Mouse (Mus musculus) hematopoietic multipotent progenitor cell, adult 10-12 weeks (in vitro differentiated cells): Measurements from ENCODE around the gene Trp53tg5. TPM values are rescaled to one million over a fixed set of nuclear protein-coding genes. Genes with fewer than 3 reads are reported as not detected.

Experiments used
- polyA plus RNA-seq: library from polyadenylated mRNA; stranded (reverse); fragments of >175 nt; gene quantifications from 2 replicates; pipeline ENCODE4 v1.2.3, GENCODE M21; 2012; ENCODE audit warnings: low replicate concordance

Gene Trp53tg5
- not detected in 2 replicates for polyA plus RNA-seq

DNA sequence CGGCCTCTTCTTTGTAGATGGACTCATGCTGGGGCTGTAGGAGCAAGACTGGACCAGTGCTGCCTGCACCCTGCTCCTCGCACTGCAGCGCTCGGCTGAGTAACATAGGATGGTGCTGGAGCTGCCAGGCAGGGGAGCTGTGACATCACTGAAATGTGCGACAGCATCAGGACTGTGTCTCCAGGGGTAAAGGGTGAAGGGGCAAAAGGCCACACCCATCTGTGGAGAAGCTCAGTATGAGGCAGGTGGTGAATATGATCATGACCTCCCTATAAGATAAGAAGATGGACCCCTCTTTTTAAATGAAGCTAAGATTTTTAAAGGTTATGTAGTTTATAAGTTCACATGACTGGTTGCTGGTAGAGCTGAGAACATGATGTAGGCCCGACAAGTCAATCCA lies at the start of gene Trp53tg5:
Gene Trp53tg5, minus strand, starts transcription at position 101 of the 400 bp plus-strand sequence.

DNA sequence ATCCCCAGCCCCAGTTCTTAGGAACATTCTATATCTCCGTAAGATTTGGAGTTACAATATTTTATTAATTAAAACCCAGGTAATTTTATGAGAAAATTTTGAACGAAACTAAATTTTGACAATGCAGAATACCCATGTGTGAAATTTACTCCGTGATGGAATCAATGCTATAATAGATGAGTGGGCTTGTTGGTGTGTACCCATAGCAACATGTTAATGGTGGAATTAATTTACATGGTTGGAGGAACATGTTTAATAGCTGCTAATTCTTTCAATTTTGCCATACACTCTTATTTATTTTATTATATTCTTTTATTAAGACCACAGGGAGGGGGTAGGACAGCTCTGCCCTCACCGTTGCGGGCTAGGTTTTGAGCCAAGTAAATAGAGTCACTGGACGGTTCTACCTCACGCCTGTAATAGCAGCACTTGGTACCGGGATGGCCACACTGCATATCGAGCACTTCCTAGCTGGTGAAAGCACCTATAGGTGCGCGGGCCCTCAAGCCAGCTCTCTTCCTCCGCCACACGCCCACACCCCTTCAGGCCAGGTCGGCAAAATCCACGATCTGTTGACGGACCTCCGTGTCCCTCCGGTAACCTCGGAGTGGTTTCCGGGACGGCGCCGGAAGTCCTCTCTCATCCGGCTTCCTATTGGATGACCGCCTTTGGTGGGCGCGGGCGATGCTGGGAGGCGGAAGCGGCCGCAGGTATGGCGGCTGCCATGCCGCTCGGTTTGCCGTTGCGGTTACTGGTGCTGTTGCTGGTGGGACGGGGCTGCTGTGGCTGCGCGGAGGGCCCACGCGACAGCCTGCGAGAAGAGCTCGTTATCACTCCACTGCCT lies 23.5 kb upstream of the Trp53tg5 start, which contains the start of gene Pigt:
Gene Pigt, plus strand, starts transcription at position 674 of the 844 bp plus-strand sequence.

DNA sequence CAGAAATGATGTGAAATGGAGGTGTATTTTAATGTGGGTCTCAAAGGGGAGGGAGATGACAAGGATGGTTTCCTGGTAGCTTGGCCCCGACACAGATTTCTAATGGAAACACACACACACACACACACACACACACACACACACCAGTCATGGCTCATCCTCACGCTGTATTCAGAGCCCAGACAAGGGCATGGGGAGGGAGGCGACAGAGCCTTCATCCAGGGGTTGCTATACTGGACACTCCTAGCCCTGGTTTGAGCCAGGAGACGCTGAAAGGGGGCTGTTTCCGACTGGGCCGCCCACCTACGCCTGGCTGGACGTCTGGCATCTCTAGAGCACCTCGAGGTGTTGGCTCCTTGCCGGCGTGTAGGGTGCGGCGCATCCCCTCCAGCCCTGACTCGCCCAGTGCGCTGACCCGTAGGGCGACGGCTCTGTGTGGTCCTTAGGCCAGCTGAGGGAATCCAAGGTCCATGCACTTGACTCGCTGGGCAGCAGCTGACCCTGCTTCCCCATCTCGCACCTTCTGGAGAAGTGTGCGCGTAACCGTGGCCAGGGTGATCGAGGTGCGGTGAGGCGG lies 12.2 kb upstream of the Trp53tg5 start, which contains the start of gene Dbndd2:
Gene Dbndd2, plus strand, starts transcription at position 426 of the 577 bp plus-strand sequence.

DNA sequence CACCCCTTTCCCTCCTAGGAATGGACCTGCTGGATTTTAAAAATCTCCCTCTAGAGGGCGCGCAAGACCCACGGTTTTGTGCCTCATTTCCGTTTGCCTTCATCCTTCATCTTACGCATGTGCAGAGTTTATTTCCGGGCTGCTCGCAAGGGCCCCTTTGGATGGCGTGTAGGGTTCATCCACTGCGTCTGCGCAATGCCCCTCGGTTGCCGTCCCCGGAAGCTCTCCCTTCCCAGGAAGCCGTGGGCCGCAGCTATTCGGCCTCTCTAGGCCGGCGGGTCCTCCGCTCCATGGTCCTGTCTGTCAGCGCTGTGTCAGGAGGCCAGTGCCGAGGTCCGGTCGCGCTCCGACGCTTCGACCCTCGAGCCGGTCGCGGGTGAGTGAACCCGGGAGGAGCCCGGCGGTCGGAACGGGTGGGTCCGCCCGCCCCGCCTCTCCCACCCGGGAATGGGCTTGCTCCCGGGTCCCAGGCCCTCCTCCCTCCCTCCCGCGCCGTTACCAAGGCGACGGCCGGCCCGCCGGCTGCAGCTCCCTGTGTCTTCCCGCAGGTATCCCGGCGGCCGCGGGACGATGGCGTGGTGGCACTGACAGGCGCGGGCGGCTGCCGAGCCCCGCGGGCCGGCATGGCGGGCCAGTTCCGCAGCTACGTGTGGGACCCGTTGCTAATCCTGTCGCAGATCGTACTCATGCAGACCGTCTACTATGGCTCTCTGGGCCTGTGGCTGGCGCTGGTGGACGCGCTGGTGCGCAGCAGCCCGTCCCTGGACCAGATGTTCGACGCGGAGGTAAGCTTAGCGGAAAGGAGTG lies 12.6 kb downstream of the Trp53tg5 start, which contains the start of gene Gm20458:
Gene Gm20458, plus strand, starts transcription at position 223 of the 807 bp plus-strand sequence.

DNA sequence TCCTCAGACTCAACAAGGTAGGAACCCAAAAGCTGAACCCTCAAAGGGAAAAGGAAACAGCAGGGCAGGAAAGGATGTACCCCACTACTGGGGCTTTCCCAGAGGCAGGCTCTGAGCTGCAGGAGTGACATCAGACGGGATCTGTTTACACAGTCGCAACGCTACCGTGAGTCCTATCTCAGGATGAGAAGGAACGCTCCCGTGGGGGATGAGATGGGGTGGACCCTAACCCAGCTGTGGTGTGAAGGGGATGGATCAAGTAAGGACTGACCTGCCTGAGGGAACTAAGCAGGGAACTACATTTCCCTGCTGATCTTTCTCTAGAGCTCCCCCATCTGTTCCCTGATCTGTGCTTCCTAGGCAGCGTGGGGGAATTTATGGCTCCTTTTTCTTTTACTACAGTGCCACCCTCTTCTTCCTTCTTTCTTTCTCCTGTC lies 16.6 kb downstream of the Trp53tg5 start, which contains the start of gene Sys1:
Gene Sys1, plus strand, starts transcription at position 101 of the 437 bp plus-strand sequence.

DNA sequence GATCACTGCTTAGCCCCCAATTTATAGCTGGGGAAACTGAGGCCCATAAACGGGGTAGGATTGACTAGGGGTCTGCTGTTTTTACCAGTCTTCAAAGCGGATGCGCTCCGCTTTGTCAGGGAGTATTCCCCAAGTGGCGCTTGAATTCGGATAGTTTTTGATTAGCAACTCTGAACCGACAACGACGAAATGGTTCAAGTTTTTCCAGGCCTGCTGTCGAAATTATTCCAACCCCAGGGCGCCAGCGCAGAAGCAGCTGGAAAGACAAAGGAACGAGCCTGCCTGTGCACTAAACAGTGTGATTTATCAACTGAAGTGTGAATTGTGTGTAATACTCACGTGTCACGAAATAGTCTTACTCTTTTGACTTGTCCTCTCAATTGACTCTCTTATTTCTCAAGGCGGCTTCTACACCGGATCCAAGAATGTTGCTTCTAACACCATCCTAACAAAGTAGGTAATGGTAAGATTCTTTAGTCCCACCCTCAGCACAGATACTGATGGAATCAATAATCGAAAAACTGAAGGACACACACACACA lies 30.0 kb downstream of the Trp53tg5 start, which contains the start of gene Sdc4:
Gene Sdc4, minus strand, starts transcription at position 428 of the 541 bp plus-strand sequence.

Other genes starting within 250 kb of the Trp53tg5 start
- not detected in 2 replicates for gene Svs2, start 235.3 kb downstream of the Trp53tg5 start, polyA plus RNA-seq
- gene Svs3b, start 217.1 kb downstream of the Trp53tg5 start, polyA plus RNA-seq: not detected in 2 replicates
- gene Svs4, start 195.3 kb downstream of the Trp53tg5 start, polyA plus RNA-seq: not detected in 2 replicates
- not detected in 2 replicates for gene Svs3a, start 184.5 kb downstream of the Trp53tg5 start, polyA plus RNA-seq
- not detected in 2 replicates for gene Svs6, start 157.0 kb downstream of the Trp53tg5 start, polyA plus RNA-seq
- not detected in 2 replicates for gene Svs5, start 141.0 kb downstream of the Trp53tg5 start, polyA plus RNA-seq
- 21.9 and 55.6 TPM in 2 replicates for gene Slpi, start 84.6 kb downstream of the Trp53tg5 start, polyA plus RNA-seq
- gene Rbpjl, start 70.6 kb downstream of the Trp53tg5 start, polyA plus RNA-seq: 0.39 and 0.58 TPM in 2 replicates
- gene Matn4, start 68.6 kb downstream of the Trp53tg5 start, polyA plus RNA-seq: 0.45 and 0.55 TPM in 2 replicates
- 6.5 and 51.1 TPM in 2 replicates for gene Sdc4, start 29.8 kb downstream of the Trp53tg5 start, polyA plus RNA-seq
- 150 and 241 TPM in 2 replicates for gene Sys1, start 16.8 kb downstream of the Trp53tg5 start, polyA plus RNA-seq
- 2.5 and 3.3 TPM in 2 replicates for gene Gm20458, start 12.8 kb downstream of the Trp53tg5 start, polyA plus RNA-seq
- 27.5 and 44.6 TPM in 2 replicates for gene Dbndd2, start 12.4 kb upstream of the Trp53tg5 start, polyA plus RNA-seq
- 111 and 192 TPM in 2 replicates for gene Pigt, start 23.8 kb upstream of the Trp53tg5 start, polyA plus RNA-seq
- gene Wfdc2, start 88.7 kb upstream of the Trp53tg5 start, polyA plus RNA-seq: not detected in 2 replicates
- not detected in 2 replicates for gene Spint3, start 99.7 kb upstream of the Trp53tg5 start, polyA plus RNA-seq
- not detected in 2 replicates for gene Wfdc6a, start 111.7 kb upstream of the Trp53tg5 start, polyA plus RNA-seq
- not detected in 2 replicates for gene Eppin, start 119.9 kb upstream of the Trp53tg5 start, polyA plus RNA-seq
- gene Wfdc6b, start 139.8 kb upstream of the Trp53tg5 start, polyA plus RNA-seq: not detected in 2 replicates
- gene Wfdc8, start 139.9 kb upstream of the Trp53tg5 start, polyA plus RNA-seq: 0.04 TPM in 1 of 2 replicates, not detected in the other
- not detected in 2 replicates for gene Wfdc16, start 165.1 kb upstream of the Trp53tg5 start, polyA plus RNA-seq
- gene Wfdc10, start 182.3 kb upstream of the Trp53tg5 start, polyA plus RNA-seq: not detected in 2 replicates
- gene Wfdc9, start 182.9 kb upstream of the Trp53tg5 start, polyA plus RNA-seq: not detected in 2 replicates
- gene Wfdc11, start 200.4 kb upstream of the Trp53tg5 start, polyA plus RNA-seq: not detected in 2 replicates
- not detected in 2 replicates for gene Wfdc13, start 211.4 kb upstream of the Trp53tg5 start, polyA plus RNA-seq
- gene Spint4, start 224.8 kb upstream of the Trp53tg5 start, polyA plus RNA-seq: not detected in 2 replicates
- not detected in 2 replicates for gene Spint5, start 241.6 kb upstream of the Trp53tg5 start, polyA plus RNA-seq